Mouse (Mus musculus) heart, embryonic 10.5 days (tissue): ENCODE results near the gene Slc17a9. TPM values are rescaled to one million over a fixed set of nuclear protein-coding genes. Genes with fewer than 3 reads are reported as not detected.
"Not testable (repeated sequence)": the region's sequence is repeated elsewhere in the genome, so short reads cannot be mapped to it uniquely, and the experiment has no call there.

Experiments
- DNase-seq: peaks from one replicate; pipeline ENCODE4 v3.0.0-alpha.2; 2017; ENCODE audit warnings: low spot score
- H3K27ac ChIP-seq: fragments of 300-500 bp; sonication (generic); 2 replicates; pipeline ENCODE4 v1.5.1; 2016; ENCODE audit warnings: mild to moderate bottlenecking
- H3K27me3 ChIP-seq: fragments of 300-500 bp; sonication (generic); 2 replicates; pipeline ENCODE4 v1.6.1; 2016; ENCODE audit warnings: mild to moderate bottlenecking; ENCODE audit not compliant: poor library complexity, insufficient read depth, severe bottlenecking
- H3K36me3 ChIP-seq: fragments of 300-500 bp; sonication (generic); 2 replicates; pipeline ENCODE4 v1.6.1; 2016; ENCODE audit warnings: mild to moderate bottlenecking, moderate library complexity
- H3K4me1 ChIP-seq: fragments of 300-500 bp; sonication (generic); 2 replicates; pipeline ENCODE4 v1.6.1; 2016; ENCODE audit warnings: mild to moderate bottlenecking
- H3K4me3 ChIP-seq: fragments of 300-500 bp; sonication (generic); 2 replicates; pipeline ENCODE4 v1.5.1; 2016; ENCODE audit warnings: mild to moderate bottlenecking, moderate library complexity
- H3K9me3 ChIP-seq: fragments of 300-500 bp; sonication (generic); 2 replicates; pipeline ENCODE4 v1.6.1; 2016; ENCODE audit warnings: mild to moderate bottlenecking, moderate library complexity
- WGBS: fragments of 180-500 bp; shearing (Covaris S2); methylation state at CpG from one replicate; pipeline ENCODE4 v1.1.7; 2016; 5-methylcytosine and 5-hydroxymethylcytosine counted together
- polyA plus RNA-seq: library from polyadenylated mRNA; unstranded; fragments of >200 nt; fragmentation: Nextera tagmentation; extraction: Ambion mirVana; gene quantifications from 2 replicates; pipeline ENCODE4 v1.2.1, GENCODE M21; 2016

Gene Slc17a9
- polyA plus RNA-seq, 1 experiment from 2014 or later = 0.94 TPM

DNA sequence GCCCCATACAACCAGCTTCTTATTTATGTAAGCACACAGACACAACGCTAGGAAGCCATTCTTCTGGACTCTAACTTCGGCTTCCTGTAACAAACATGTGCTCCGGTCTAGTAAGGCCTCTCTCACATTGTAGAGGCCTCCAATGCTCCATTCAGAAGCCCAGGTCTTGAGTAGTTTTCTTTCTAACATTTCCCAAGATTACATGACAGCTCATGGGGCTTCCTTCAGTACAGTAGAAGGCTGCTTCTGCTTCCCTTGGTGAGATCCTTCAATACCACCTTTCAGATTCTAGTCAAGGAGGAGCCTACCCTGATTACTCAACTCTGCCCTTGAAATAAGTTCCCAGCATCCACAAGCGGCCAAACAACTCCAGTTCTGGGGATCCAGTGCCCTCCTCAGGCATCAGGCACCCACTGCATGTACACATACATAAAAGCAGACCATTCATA is 22.3 kb upstream of the Slc17a9 start:
- H3K36me3 ChIP-seq = 0 out of 2 replicates have a peak, but pooled peaks cover 6% of the 10 kb centered on the region
- DNase-seq = no peak
- peak overlapping the region; percentile 91 for H3K4me3 ChIP-seq
- H3K27me3 ChIP-seq = no peaks in the 10 kb centered on the region
- H3K4me1 ChIP-seq = peaks cover 29% of the 10 kb centered on the region
- 38% methylated on average over 4 of the region's 4 CpGs for WGBS
- peak overlapping the region; percentile 99 for H3K27ac ChIP-seq
- H3K9me3 ChIP-seq = no peaks in the 10 kb centered on the region

DNA sequence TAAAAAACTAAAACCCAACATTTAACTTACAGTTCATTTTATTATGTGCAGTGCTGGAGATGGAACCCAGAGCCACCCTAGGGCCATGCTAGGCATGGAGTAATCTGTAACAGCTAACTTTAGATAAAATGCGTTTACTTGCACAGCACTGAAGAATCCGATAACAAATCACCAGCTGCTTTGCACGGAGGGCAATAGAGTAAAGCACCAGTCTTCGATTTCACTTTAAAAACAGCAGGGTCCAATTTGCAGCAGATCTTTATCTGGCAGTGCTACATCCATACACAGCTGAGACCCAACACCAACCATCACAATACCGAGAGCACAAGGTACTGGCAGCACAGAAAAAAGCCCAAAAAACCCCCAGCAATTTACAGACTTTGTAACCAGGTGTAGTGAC is 21.9 kb upstream of the Slc17a9 start:
- Histone ChIP-seq H3K4me1 (peaks cover 30% of the 10 kb centered on the region), H3K9me3 (no peaks in the 10 kb centered on the region), H3K4me3 (peak overlapping the region; percentile 91), H3K27ac (peak overlapping the region; percentile 99; the same call in 1 of the 2 replicates), H3K36me3 (0 out of 2 replicates have a peak, but pooled peaks cover 6% of the 10 kb centered on the region), H3K27me3 (no peaks in the 10 kb centered on the region)
- no peak for DNase-seq
- 68% methylated on average over 5 of the region's 5 CpGs for WGBS

DNA sequence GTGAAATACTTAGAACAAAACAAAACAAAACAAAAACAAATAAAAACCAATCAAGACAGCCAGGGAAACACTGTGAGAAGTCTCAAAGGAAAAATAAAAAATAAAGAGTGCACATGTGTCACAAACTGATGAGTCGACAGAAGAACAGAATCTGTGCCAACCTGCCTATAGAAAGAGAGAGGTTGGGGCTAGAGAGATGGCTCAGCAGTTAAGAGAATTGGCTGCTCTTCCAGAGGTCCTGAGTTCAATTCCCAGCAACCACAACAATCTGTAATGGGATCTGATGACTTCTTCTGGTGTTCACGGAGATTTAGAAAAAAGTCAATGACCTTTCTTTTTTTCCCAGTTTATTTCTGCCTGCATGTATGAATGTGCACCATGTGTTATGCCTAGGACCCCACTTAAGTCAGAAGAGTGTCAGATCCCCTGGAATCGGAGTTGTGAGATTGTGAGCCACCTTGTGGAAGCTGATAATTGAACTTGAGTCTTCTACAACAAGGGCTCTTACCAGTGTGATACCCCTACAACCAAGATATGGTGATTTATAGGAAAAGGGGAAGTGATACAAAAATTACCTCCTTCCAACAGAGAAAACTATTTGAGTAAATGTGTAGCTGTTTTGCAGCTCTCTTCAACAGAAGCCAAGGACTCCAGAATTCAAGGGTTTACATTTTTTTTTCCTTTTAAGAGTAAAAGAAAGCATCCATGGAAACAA is 21.3 kb upstream of the Slc17a9 start:
- Histone ChIP-seq H3K4me1 (peaks cover 36% of the 10 kb centered on the region), H3K27me3 (no peaks in the 10 kb centered on the region), H3K27ac (no peak overlapping the region)

DNA sequence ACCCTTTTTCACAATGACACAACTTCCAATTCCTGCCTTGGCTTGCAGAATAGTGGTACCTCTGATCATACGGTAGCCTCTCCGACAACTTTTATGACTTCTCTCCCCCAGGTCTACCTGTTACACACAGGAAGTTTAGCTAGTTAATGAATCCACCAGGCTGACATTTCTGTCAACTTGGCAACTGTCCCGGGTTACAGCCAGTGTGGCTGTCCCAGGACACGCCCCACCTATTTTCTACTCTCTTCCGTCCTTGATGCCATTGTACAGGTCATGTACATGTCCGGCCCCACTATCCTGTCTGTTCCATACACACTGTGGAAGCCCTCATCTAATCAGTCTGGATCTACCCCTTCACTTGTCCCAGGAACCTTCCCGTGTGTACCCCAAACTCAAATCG is 20.5 kb upstream of the Slc17a9 start:
- 87% methylated on average over 8 of the region's 8 CpGs for WGBS
- Histone ChIP-seq H3K4me3 (no peak overlapping the region), H3K9me3 (no peaks in the 10 kb centered on the region), H3K27ac (no peak overlapping the region), H3K27me3 (no peaks in the 10 kb centered on the region), H3K4me1 (peaks cover 34% of the 10 kb centered on the region), H3K36me3 (0 out of 2 replicates have a peak, but pooled peaks cover 6% of the 10 kb centered on the region)
- DNase-seq = no peak

More for the DNA sequence above, 21.3 kb upstream of the Slc17a9 start:
- Histone ChIP-seq H3K9me3 (no peaks in the 10 kb centered on the region), H3K4me3 (no peak overlapping the region), H3K36me3 (0 out of 2 replicates have a peak, but pooled peaks cover 6% of the 10 kb centered on the region)
- DNase-seq = no peak
- WGBS = 78% methylated on average over 3 of the region's 3 CpGs

DNA sequence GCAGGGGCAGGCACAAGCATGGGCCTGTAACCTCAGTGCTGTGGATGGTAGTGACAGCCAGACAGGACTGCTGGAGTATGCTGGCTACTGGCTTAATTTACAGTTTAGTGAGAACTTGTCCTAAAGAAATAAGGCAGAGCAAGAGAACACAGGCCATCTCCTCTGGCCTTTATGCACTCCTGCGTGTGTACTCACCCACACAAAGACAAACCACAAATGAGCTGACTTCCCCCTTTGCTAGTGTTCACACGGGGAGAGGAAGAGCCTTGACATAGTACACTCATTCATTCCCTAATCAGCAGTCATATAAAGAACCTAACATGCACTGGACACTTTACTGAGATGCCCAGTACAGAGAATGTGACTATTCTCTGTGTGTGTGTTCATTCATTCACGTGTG is 20.0 kb upstream of the Slc17a9 start:
- no peak overlapping the region for H3K27ac ChIP-seq
- H3K9me3 ChIP-seq = no peaks in the 10 kb centered on the region
- H3K36me3 ChIP-seq = 0 out of 2 replicates have a peak, but pooled peaks cover 6% of the 10 kb centered on the region
- no peak overlapping the region for H3K4me3 ChIP-seq
- no peak for DNase-seq
- 83% methylated on average over 3 of the region's 3 CpGs for WGBS
- no peaks in the 10 kb centered on the region for H3K27me3 ChIP-seq
- peaks cover 29% of the 10 kb centered on the region for H3K4me1 ChIP-seq

DNA sequence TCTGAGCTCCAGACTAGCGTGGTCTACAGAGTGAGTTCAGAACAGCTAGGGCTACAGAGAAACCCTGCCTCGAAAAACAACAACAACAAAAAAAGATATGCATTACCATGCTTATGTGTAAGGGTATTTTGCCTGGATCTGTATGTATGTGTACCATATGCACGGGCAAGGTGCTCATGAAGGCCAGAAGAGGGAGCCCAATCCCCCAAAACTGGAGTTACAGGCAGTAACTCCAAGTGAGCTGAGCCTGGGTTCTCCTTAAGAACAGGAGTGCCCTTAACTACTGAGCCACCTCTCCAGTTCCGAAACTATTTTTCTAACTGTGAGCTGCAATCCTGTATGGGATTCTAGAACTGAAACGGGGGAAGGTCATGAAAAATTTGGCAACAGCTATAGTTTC is 19.1 kb upstream of the Slc17a9 start:
- Histone ChIP-seq H3K27me3 (no peaks in the 10 kb centered on the region), H3K27ac (no peak overlapping the region), H3K36me3 (0 out of 2 replicates have a peak, but pooled peaks cover 6% of the 10 kb centered on the region), H3K9me3 (no peaks in the 10 kb centered on the region), H3K4me1 (peaks cover 25% of the 10 kb centered on the region), H3K4me3 (no peak overlapping the region)
- DNase-seq = no peak
- WGBS = 90% methylated on average over 5 of the region's 5 CpGs

DNA sequence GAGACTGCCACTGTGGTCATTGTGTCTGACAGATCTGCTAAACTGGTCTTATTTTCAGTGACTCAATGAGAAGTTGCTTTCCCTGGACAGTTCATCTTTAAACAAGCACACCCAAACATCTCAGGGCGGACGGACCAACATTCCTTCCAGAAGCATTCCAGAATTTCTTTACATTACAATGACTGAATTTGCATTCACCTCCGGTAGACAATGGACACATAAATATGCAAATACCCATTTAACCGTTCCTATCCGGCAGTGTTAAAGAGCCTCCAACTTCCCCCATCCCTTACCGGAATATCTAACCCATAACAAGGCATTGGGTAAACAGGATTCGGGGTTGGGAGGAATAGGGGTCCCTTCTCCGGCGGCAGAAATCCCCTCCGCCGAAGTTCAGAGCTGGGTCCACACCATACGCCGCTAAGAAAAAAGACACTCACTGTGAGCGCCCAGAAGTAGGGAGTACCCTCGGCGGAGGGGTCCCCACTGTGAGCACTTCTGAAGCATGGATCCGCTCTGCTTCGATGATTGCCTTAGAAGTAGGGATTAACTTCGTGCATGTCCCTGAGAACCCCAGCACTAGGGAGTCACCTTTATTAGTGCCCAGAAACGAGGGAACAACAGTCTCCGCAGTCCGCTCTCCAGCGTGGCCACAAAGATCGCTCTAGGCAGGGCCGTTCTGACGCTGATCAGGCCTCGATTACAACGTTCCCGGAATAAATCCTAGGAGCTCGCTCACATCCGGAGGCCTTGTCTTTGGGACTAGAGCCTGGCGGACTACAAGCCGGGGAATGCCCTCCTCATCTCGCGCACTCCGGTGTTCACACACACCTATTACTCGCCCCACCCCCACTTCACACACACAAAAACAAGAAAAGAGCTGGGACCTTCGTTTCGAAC is 15.8 kb upstream of the Slc17a9 start:
- DNase-seq = no peak

DNA sequence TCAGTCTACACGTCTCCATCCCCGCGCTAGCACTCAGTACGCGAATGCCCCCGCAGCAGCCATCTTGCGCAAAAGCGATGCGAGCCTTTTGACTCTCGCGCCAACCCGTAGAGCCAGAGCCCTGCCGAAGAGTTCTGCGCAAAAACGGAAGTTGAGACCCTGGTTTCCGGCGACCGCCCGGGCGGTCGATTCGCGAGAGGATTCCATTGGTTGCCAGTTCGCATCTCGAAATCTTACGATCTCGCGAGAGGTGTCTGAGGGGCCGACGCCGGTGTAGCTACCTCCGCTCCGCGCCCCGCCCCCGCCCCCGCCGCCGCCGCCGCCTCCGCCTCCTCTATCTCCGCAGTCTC is 15.2 kb upstream of the Slc17a9 start, which contains the start of the genes Dido1 and Gid8:
Dido1 (minus strand) TSS at position 77 of the 350 bp plus-strand sequence.
Gid8 (plus strand) TSS at position 195 of the 350 bp plus-strand sequence.
- H3K27ac ChIP-seq = peak within 1 kb of the TSS; percentile 99
- H3K36me3 ChIP-seq = peaks cover 24% of the 10 kb centered on the region
- H3K9me3 ChIP-seq = no peaks in the 10 kb centered on the region
- H3K4me3 ChIP-seq = peak within 1 kb of the TSS; percentile 100
- peak; percentile 99 for DNase-seq
- no peaks in the 10 kb centered on the region for H3K27me3 ChIP-seq
- under 1% methylated on average over 40 of the region's 43 CpGs for WGBS
- peaks cover 18% of the 10 kb centered on the region for H3K4me1 ChIP-seq

More for the DNA sequence above, 15.8 kb upstream of the Slc17a9 start:
- Histone ChIP-seq H3K4me3 (peak overlapping the region; percentile 100), H3K4me1 (peaks cover 18% of the 10 kb centered on the region), H3K27me3 (no peaks in the 10 kb centered on the region), H3K27ac (peak overlapping the region; percentile 99), H3K36me3 (peaks cover 18% of the 10 kb centered on the region), H3K9me3 (no peaks in the 10 kb centered on the region)
- under 1% methylated on average over 39 of the region's 39 CpGs for WGBS

DNA sequence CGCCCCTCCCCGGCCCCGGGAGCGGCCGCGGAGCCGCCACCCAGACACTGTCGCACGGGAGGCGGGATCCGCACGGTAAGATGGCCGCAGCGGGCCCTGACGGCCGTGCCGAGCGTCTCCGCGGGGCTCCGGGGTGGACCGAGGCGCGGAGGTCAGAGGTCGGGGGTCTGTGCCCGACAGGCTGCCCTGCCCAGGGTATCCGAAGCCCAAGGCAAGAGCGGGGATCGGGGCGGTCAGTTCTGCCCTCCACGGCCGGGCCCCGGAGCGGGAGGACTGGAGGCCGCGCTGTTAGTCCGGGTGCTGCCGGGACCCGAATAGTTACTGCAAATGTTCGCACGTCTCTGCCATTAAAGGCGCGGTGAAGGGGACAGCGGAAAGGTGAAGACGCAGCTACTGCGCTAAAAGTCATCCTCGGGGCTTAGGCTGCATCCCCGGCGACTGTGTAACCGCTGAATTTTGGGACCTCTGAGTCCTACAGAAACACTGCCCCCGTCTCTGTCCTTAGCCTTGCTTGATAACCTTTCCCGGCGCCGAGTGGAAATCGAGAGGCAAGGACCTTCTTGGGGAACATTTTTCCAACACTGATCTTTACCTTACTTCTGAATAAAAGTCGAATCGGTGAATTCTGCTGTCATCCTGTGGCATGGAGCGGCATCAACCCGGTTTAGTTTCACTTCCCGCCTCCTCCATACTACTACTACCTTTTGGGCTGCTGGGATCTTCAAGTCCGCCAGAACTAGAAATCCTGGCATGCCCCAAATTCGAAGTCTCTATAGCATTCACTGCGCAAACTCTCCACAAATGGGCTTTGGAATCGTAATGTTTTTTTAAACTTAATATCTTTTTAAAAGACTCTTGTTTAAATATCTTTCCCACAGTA is 14.5 kb upstream of the Slc17a9 start:
- WGBS = 2% methylated on average over 64 of the region's 64 CpGs
- DNase-seq = no peak
- H3K36me3 ChIP-seq = peaks cover 25% of the 10 kb centered on the region
- peak overlapping the region; percentile 100 for H3K4me3 ChIP-seq
- H3K4me1 ChIP-seq = peaks cover 18% of the 10 kb centered on the region
- H3K27me3 ChIP-seq = no peaks in the 10 kb centered on the region
- peak overlapping the region; percentile 99 for H3K27ac ChIP-seq
- H3K9me3 ChIP-seq = no peaks in the 10 kb centered on the region

DNA sequence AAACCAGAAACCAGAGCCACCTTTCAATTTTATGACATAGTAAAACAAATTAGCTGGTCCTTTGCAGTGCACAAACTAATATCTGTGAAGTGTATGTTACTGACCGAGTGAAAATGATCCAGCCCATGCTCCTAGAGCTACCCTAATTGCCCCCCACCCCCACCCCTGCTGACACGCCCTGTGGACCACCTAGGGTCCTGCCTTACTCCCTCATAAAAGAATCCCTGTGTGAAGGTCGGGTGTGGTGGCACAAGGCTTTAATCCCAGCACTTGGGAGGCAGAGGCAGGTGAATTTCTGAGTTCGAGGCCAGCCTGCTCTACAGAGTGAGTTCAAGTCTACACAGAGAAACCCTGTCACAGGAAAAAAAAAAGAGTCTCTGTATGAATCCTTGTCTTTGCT is 13.5 kb upstream of the Slc17a9 start:
- WGBS = 69% methylated on average over 4 of the region's 4 CpGs
- Histone ChIP-seq H3K27me3 (no peaks in the 10 kb centered on the region), H3K9me3 (no peaks in the 10 kb centered on the region), H3K36me3 (peaks cover 28% of the 10 kb centered on the region), H3K4me1 (peaks cover 18% of the 10 kb centered on the region), H3K27ac (peak overlapping the region; percentile 99), H3K4me3 (peak overlapping the region; percentile 100)
- DNase-seq = no peak

DNA sequence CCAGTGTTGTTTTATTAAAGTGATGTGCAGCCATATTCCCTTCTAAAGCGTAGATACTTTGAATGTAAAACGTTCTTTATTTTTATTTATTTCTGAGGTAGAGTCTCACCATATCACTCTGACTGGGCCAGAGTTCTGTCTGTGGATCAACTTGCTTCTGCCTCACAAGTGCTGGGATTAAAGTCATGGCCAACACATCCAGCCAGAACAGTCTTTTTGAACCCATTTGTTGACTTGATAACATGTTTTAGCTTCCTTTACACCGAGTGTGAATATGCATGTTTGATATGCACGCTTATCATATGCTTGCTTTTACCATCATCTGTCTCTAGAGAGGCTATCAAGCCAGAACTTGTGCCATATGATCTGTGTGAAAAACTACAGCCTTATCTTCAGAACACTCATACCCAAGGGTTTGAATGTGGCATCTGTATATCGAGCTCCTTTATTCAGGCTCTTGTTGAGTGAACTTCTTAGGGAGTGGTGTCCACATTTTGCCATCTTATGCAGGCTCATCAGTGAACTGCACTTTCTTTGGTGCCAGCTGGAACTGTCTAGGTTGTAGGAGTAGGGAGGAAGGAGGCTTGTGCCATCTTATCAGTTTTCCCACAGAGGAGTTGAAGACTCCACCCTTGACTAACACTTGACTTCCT is 12.9 kb upstream of the Slc17a9 start:
- H3K36me3 ChIP-seq = peaks cover 34% of the 10 kb centered on the region
- no peak overlapping the region for H3K4me3 ChIP-seq
- DNase-seq = no peak
- H3K27ac ChIP-seq = no peak overlapping the region
- 85% methylated on average over 5 of the region's 5 CpGs for WGBS
- no peaks in the 10 kb centered on the region for H3K27me3 ChIP-seq
- H3K4me1 ChIP-seq = peaks cover 18% of the 10 kb centered on the region
- no peaks in the 10 kb centered on the region for H3K9me3 ChIP-seq

DNA sequence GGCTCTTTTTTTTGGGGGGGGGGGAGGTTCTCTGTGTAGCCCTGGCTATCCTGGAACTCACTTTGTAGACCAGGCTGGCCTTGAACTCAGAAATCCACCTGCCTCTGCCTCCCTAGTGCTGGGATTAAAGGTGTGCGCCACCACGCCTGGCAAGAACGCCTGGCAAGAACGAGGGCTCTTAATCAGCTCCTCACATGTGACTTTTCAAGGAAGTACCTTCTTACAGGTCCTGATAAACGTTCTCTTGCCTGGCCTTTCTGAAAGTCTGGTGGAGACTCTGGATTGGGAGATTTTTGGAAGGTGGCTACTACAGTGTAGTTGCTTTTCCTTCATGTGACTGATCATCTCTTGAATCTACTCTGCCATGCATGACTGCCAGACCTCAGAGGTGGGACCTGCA is 2.3 kb upstream of the Slc17a9 start:
- WGBS = 86% methylated on average over 5 of the region's 5 CpGs
- DNase-seq, H3K27ac ChIP-seq, H3K9me3 ChIP-seq, H3K4me3 ChIP-seq, H3K27me3 ChIP-seq: not testable (repeated sequence)
- Histone ChIP-seq H3K36me3 (peaks cover 63% of the 10 kb centered on the region), H3K4me1 (peaks cover 21% of the 10 kb centered on the region)
